Mouse (Mus musculus) gastrocnemius, postnatal 14 days (tissue): ENCODE measurements around the gene Pawr. TPM values are rescaled to one million over a fixed set of nuclear protein-coding genes. Genes with fewer than 3 reads are reported as not detected.

Source experiments
- DNase-seq: peaks from one replicate; pipeline ENCODE4 v3.0.0; 2021; ENCODE audit warnings: mixed read lengths
- intact Hi-C: fragments of 180-260 bp; cut with DNase I; formaldehyde crosslinking; loops from one replicate; pipeline ENCODE4 v1.15.1; 2025; ENCODE audit warnings: low total_unique reads
- microRNA-seq, 2 experiments: library from miRNA; unstranded; fragments of <30 nt; microRNA quantifications; one replicate each; pipeline ENCODE4 v1.2.0; 2021
- total RNA-seq, 2 experiments: library from RNA; stranded (reverse); gene quantifications; 2 replicates each; pipeline ENCODE4 v1.2.3; 2021

The Pawr gene
- total RNA-seq, 2 experiments from 2014 or later = 1.5 to 1.7 TPM

DNA sequence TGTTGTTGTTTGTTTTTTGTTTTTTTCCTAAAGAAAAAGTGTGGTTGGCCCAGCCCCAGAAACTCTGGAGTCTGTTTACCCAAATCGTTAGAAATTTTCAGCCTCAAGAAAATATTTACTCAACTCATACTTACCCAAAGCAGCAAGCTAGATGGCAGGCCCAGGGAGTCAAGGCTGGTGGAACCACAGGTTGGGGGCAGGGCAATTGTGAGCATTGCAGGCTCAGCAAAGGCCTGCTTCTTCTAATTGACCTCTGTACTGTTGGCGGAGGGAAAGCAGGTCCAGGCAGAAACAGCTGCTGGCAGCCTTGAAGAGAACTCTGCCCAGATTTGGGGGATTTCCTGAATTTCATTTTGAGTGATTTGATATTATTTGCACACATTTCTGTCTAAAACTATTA, 121.6 kb downstream of the Pawr start:
- intact Hi-C loops = no loop called here
- no peak for DNase-seq

DNA sequence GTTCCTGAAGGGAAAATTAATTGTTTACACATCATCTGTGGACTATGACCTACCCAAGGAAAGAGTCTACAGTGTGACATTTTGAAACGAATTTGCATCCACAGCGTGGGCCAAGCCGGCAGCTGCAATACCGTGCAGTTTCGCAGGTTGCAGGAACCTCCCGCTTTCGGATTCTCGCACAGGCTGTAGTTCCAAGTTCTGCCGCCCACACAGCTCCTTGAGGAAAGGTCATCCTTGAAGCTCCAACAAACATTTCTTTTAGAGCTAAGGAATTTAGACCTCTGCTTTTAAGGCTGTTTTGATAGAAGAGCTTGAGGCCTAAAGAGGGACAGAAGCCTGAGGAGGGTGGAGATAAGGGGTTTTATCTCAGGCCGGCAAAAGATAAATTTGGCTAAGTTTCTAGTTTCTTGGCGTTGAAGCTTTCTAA, 122.8 kb downstream of the Pawr start:
- no peak for DNase-seq
- intact Hi-C loops = no loop called here

- no peak for DNase-seq
- intact Hi-C loops = no loop called here
Observed at GRCm38 (mm10) chr10:108455204-108455603, 123.3 kb downstream of the Pawr start.

DNA sequence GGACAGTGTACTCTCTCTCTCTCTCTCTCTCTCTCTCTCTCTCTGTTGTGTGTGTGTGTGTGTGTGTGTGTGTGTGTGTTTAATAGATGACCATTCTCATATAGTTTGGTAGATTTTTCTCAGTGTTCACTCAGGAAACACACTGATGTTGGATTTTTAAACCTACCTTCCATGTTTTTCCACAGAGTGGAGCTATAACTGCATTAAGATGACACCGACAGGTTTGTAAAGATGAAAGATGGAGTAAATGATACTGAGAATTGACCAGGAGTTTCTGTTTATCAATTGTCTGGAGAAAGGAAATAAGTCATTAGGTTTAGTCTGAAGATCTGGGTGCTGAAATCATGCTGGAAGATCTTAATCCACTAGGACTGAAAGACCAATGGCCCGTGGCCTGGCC, 124.0 kb downstream of the Pawr start:
- no peak for DNase-seq
- intact Hi-C loops = no loop called here

DNA sequence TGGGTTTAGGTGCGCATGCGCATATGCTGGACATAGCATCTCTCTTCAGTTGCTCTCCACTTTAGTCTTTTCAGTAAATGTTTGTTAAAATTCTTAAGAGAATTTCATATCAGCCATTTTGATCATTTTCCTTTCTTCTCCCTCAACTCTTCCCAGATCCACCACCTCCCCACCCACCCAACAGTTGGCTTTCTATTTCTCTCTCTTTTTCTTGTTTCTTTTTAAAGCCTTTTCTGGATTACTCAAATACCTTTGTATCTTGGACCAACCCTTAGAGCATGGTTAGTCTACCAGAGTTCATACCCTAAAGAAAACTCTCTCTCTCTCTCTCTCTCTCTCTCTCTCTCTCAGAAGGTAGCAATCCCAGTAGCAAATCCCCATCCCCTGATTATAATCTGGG, 125.1 kb downstream of the Pawr start:
- intact Hi-C loops = no loop called here
- no peak for DNase-seq

GRCm38 (mm10) chr10:108461862-108462261, 129.9 kb downstream of the Pawr start:
- DNase-seq = no peak
- intact Hi-C loops = no loop called here

Small RNA genes within 50 kb of the gene (microRNA-seq; reads per million reads assigned to microRNA genes)
- 0 reads per million in 2 experiments for gene Gm25591

Other genes starting within 250 kb of the Pawr start
- 10 to 100 TPM; 34.2 to 35.4 TPM for gene Ppp1r12a, start 169.9 kb upstream of the Pawr start, total RNA-seq